Mouse (Mus musculus) testis, adult 2 months (tissue): ENCODE data around the gene Cfap69.

Experiments used
- CTCF ChIP-seq: fragments of 200-500 bp; IDR thresholded peaks from 2 replicates; pipeline ENCODE4 v1.5.1; 2012; ENCODE audit warnings: low read depth, mild to moderate bottlenecking, inconsistent platforms, low read length, moderate library complexity; ENCODE audit not compliant: control insufficient read depth, insufficient read depth, insufficient replicate concordance
- POLR2A ChIP-seq: fragments of 200-500 bp; IDR thresholded peaks from 2 replicates; pipeline ENCODE4 v1.6.1; 2012; ENCODE audit warnings: low read depth, mild to moderate bottlenecking, inconsistent platforms, low read length, moderate library complexity; ENCODE audit not compliant: control insufficient read depth

GRCm38 (mm10) chr5:5692167-5692738 lies 28.2 kb upstream of the Cfap69 start:
- TF ChIP-seq CTCF (no peak), POLR2A (no peak)
